Mouse (Mus musculus): ENCODE measurements around the gene Cntrl.

Gene Cntrl

DNA sequence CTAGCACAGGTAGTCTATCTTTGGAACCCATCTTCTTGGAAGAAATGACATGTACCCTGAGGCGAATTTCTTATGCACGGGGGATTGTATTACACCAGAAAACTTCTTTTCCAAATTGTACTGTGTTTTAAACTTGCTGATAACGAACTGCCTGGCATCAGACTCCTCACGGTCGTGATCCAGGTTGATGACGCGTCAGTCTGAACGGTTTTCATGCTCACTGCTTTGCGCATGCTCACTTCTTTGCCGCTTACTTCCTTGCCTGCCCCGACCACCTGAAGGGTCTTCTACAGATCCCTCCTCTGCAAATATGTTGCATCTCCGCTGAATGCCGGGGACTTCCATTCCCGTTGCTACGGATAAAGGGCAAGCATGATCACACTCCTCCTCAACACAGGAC, 115.0 kb downstream of the Cntrl start:
- DNase-seq, result no peak

DNA sequence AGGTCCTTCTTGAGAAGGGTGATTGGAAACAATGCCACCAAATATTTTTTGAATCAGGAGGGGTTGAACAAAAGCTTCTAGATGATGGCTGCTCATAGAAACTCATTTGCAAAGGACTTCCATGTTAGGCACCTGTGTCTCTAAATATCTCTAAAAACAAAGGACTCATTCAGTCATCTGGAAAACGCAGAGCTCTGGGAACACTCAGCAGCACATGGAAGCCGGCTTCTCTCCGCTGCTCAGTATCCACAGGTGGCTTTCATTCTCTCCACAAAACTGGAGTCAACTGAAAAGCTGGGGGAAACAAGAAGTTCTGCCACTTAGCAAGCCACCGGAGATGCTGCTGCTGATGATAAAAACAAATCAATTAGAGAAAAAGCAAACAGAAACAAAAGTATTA, 118.9 kb downstream of the Cntrl start:
- DNase-seq, result no peak

Data from spleen, adult 18-20 months (tissue).